Mouse (Mus musculus) olfactory bulb, adult 2 months (tissue): ENCODE measurements around the gene Serpinb1c.

ENCODE experiments used
- CTCF ChIP-seq: fragments of 200-500 bp; IDR thresholded peaks from 2 replicates; pipeline ENCODE4 v1.5.1; 2012; ENCODE audit warnings: low read depth, mild to moderate bottlenecking, low read length, moderate library complexity; ENCODE audit not compliant: insufficient read depth
- POLR2A ChIP-seq: fragments of 200-500 bp; IDR thresholded peaks from 2 replicates; pipeline ENCODE4 v1.6.1; 2012; ENCODE audit warnings: mild to moderate bottlenecking, low read depth, low read length, moderate library complexity; ENCODE audit not compliant: insufficient read depth

- no peak for TF ChIP-seq CTCF
- no peak for TF ChIP-seq POLR2A
These were observed 66.3 kb downstream of the Serpinb1c start for GRCm38 (mm10) chr13:32831505-32832273.
